Mouse (Mus musculus) neural tube, embryonic 10.5 days (tissue): ENCODE measurements at regions not wholly inside any gene's neighbourhood (a gene's known extent, or its start where the extent isn't known, plus 50 kb on each side); places are given as distances from the start of the nearest gene placed in this dataset.

ENCODE experiments used
- DNase-seq: peaks from one replicate; pipeline ENCODE4 v3.0.0-alpha.2; 2017; ENCODE audit warnings: low spot score; ENCODE audit errors: extremely low spot score

DNA sequence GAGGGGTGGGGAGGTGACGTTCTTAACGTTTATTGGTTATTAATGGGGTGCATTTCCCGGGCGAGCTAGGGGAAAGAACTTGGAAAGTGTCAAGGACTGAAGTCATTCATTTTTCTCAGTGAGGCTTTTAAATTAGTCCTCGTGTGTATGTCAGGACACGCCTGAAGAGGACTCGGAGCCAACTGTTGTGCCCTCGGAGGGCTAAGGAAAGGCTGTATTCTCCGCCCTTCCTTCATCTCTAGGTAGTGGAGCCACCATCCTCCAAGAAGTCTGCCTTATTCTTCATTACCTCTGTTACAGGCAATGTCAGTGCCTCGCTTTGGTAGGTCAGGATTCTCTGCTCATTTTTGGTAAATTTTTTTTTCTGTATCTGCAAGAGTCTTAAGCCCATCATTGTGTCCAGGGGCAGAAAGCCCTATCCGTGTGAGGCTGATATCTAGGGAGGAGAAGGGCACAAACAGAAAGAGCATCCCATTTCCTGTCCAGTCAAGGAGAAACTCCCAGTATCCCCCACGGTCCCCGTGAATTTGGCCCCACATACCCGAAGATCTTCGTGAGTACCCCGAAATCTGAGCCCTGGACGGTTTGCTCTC, 84.2 kb upstream of the Calm2 start:
- no peak for DNase-seq

DNA sequence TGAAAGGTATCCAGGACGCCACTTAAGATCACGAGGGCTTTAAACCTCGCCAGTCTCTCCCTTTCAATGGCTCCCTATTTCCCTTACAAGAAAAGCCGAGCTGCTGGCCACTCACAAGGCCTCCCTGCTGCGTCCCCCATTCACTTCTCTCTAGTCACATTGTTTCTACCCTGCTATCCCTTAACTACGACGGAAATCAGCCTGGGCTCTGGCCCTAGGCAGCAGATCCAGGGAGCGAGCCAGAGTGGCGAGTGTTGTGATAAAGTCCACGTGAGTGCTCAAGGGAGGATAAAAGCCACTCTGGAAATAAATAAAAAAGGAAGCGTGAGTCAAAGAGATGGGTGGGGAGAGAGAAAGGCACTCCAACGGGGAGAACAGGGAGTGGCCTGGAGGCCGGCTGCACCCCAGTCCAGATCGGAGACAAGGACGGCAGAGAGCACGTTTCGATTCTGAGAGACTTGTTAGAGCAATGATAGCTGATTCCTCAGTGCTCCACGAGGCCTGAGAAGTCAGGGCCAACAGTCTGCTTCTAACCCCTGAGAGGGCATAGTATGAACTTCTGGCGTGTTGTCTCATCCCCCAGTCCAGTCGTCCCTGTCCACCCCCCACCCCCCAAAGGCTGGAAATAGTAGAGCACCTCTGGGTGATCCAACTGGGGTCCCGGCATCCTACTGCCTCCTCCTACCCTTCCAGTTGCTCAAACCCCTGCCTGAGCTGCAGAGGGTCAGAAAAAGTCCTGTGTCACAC, 84.8 kb upstream of the Calm2 start:
- DNase-seq, result peak; percentile 59

DNA sequence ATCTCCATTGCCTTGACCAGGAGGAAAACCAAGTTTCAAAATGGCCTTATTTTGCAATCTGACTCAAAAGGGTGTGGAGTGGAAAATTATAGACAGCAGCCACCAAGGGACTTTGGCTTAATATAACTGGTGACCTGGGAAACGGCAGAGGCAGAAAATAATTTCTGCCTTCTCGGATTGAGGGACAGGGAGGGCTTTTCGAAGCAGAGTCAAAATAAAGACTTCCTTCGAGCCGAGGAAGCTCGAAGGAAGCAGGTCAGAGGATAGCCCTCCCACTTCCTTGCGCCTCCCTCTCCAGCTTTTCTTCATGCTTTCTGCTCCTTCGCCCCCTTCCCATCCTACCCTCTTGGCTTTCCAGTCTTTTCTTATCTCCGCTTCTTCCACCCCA, 85.4 kb upstream of the Calm2 start:
- DNase-seq, result no peak

GRCm38 (mm10) chr17:87532762-87533161, 86.0 kb upstream of the Calm2 start:
- DNase-seq, result no peak

GRCm38 (mm10) chr17:87549568-87549967, 86.2 kb upstream of the Epcam start:
- DNase-seq, result no peak

DNA sequence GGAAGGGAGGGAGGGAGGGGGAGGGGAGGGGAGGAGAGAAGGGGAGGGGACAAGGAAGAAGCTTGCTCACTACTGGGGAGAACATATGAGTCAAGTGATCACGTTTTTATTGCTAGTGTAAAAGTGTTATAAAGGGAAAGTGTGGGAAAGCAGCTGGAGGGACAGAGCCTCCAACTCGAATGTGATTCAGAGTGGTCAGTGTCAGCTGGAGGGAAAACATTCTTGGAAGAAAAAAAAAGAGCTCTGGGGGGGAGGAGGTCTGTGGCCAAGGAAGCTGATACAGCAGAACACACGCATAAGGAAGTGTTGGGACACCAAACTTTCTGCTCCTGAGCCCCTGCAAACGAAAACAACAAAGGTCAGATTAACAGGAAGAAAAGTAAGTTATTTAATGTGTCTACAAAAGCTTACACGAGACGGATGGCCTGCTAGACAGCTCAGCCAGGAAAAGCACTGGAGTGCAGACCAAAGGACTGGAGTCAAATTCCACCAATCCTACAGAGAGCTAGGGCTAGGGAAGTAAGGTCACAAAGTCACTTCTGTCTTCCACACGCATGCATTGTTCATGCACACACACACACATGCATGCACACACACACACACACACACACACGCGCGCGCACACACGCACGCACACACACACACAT, 85.1 kb upstream of the Epcam start:
- no peak for DNase-seq

GRCm38 (mm10) chr17:87554561-87554960, 81.2 kb upstream of the Epcam start:
- no peak for DNase-seq

- DNase-seq, result no peak
Measured at GRCm38 (mm10) chr17:87558419-87558818, 77.4 kb upstream of the Epcam start.

- DNase-seq, result no peak
Measured at GRCm38 (mm10) chr17:87559641-87560040, 76.1 kb upstream of the Epcam start.

DNA sequence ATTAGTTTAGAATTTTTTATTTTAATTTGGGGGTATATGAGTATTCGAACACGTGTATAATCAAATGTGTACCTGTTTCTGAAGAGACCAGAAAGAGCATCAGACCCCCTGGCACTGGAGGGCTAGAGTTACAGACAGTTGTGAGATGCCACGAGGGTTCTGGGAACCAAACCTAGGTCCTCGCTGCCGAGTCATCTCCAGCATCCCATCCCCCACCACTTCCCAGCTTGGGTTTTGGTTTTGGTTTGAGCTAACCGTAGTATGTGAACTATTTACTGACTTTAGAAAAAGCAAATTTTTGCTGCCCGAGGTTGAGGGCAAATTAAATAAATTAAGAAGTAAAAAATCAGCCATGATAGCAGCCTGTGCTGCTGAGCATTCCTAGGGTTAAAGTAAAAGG, 74.9 kb upstream of the Epcam start:
- no peak for DNase-seq

- no peak for DNase-seq
Measured at GRCm38 (mm10) chr17:87563375-87563774, 72.4 kb upstream of the Epcam start.

DNA sequence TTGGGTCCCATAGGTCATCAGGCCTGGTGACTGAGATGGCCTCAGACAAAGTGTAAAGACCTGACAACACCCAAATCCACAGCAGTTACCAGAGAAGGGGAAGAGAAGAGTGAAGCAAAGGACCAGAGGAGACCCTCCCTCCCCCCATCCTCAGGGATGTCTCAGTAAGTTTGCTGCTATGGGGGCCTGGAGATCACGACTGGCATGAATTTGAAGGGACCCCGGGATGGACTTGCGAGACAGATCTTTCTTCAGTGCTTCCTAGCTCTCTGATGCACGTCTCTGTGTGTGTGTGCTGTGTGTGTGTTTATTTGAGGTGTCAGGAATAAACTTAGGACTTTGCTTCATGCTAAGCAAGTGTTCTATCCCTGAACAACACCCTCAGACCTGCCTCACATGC, 70.1 kb upstream of the Epcam start:
- no peak for DNase-seq

DNA sequence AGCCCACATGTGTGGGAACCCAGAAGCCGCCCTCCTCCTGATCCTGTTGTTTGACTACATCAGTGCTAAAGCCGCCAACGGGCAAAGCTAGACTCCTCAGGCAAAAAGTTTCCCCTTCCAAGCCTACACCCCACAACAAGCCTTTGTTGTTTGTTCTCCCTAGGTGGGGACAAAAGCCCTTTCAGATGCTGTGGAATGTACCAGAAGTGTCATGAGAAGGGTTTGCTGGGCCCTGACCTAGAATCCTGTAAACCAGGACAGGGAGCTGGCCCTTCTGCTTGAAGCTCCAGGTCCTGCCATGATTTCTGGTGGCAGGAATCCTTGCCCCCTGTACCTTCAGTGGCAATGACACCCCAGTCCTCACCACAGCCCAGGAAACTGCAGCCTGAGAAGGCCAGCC, 69.5 kb upstream of the Epcam start:
- no peak for DNase-seq

GRCm38 (mm10) chr17:87566996-87567395, 68.8 kb upstream of the Epcam start:
- DNase-seq, result no peak

- no peak for DNase-seq
Measured at GRCm38 (mm10) chr17:87567475-87567874, 68.3 kb upstream of the Epcam start.

GRCm38 (mm10) chr17:87569981-87570380, 65.8 kb upstream of the Epcam start:
- DNase-seq, result no peak

- DNase-seq, result peak; percentile 41
Measured at GRCm38 (mm10) chr17:87570676-87571344, 65.0 kb upstream of the Epcam start.

DNA sequence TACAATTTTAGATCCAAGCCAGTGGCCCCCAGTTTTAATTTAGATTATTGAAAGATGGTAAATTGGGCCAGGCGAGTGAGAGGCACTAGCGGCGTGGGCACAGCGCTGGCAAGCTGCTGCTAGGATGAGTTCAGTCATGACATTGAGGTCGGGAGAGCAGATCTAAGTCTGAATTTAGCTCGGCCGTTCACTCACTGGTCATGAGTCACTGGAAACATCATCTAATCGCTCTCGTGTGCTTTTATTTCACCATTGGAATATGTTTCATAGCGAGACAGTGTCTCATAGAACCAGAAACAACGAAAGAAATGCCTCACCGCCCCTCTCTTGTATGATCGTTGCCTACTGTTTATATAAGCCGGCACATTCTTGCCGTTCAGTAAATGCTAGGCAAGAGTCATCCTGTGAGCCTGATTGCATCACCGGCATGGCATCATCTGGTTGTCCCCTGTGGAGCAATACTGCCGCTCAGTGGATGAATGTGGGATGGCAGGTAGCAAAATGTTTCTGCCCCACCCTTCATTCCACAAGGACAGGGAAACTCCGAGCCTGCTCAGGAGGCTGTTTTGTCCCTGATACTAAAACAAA, 64.3 kb upstream of the Epcam start:
- peak; percentile 95 for DNase-seq

DNA sequence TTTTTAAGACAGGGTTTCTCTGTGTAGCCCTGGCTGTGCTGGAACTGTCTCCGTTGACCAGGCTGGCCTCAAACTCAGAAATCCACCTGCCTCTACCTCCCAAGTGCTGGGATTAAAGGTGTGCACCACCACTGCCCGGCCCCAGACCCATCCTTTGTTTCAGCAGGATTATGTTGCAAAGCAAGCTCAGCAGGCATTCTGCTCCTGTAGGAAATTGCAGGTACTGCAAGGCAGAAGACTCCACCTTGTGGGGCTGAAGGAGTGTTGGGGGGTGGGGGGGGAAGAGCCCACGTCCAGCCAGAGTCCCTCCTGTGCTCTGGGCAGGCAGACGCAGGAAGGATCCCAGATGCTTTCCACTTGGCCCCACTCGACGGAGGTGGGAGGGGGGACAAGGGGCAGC, 52.2 kb upstream of the Epcam start:
- no peak for DNase-seq

DNA sequence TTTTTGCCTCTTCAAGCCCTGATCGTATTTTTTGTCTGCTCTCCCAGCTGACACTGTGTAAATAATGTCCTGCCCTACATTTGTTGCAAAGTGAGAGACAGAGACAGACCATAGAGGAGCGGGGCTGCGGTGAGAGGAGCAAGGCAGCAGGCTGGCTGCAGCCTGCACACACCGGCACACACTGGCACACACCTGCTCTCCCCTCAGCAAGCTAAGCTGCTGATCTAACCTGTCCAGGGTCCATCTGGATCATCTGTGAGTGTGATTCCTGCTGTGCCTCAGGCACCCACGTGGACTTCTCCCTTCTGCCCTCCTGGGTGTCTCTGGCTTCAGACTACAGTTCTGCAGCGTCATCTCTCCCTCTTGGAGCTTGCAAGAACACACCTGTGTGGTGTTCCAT, 50.4 kb upstream of the Epcam start:
- no peak for DNase-seq
